Mouse (Mus musculus) spleen, postnatal 14 days (tissue): ENCODE results near the gene Ccnf.

Source experiments
- DNase-seq, 2 experiments: peaks; one replicate each; pipeline ENCODE4 v3.0.0; 2021 to 2022; ENCODE audit warnings: low spot score in 2 of 2

Ccnf gene

DNA sequence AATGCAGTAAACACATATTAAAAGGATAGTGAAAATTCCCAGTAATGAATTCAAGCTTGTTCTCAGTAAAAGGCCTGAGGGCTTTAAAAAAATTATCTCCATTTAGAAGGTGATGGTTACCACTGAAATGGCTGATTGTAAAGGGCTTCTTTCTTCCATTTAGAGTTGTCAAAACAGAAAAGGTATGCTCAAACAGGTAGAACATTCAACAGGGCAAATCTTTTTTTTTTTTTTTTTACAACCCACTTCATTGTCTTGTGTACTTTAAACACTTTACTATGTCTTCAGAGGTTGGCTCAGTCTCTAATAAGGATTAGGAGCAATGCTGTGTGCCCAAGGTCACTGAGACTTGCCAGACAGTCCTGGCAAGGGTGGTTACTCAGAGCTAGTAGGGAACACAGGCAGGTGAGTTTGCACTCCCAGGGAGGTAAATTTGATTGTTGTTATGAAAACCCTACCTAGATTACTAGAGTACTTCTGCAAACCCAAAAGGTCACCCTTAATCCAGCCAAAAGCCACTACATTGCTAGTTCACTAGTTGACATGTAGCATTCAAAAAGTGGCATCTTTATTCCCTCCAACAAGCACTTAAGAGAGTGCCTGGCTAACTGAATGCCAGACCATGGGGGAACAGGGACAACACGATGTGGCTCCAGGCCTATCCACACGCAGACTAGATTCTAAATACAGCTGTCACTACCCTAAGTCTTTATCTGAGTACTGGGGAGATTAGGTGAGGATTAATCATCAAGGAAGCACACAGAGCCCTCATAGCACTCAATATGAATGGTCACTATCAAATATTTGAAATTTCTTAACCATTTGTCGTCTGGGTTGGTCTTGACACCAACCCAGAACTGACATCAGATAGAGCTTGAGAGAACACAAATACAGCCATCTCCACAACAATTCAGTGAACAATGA is 47.4 kb downstream of the Ccnf start:
- no peak for DNase-seq

DNA sequence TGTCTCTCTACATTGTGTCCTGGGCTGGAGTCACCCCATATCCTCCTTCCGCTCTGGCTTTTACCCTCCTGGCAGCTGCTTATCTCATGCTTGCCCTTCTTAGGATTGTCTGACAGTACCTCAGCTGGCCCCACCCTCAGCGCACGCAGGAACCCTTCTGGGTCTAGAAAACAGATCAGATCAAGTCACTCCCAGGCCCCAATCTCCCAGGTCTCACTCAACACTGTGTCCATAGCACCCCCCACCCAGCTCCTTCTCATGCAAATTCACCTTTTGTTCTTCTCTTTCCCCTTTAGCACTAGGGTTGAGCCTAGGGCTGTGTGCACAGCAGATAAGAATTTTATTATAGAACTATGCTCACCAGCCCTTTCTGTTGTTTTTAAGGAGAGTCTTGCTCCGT is 48.2 kb downstream of the Ccnf start:
- no peak for DNase-seq

DNA sequence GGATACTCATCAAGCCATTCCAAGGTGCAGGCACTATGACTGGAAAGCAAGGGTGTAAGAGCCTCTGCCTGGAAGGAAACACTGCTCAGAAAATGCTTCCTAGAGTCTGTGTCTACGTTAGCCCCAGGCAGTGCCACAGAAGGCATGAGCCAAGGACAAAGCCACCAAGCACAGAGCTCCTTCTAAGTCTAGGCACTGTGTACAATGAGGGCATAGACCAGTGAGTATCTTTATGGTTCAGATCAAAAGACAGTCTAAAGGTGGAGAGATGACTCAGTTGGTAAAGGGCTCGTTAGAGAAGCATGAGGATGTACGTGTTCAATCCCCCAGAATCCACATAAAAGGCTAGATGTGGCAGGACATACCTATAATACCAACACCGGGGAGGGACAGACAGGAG is 50.2 kb downstream of the Ccnf start:
- DNase-seq, result no peak

DNA sequence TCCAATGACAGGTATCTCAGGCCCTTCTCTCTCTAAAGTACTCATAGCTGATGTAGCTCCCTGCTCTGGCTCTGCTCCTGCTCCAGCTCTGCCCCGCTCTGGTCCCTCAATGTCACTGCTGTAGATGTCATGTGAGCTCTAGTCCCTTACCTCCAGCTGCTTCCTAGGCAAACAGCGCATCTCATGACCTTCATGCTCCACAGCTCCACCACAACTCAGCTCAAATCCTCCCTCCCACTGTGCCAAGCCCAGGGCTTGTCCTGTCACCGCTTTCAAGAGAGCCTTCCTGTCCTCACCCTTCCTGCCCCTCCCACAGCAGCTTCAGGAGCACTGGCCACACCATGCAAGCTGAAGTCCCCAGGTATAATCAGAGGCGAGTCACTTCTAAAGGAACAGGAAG is 51.5 kb downstream of the Ccnf start:
- DNase-seq, result no peak

DNA sequence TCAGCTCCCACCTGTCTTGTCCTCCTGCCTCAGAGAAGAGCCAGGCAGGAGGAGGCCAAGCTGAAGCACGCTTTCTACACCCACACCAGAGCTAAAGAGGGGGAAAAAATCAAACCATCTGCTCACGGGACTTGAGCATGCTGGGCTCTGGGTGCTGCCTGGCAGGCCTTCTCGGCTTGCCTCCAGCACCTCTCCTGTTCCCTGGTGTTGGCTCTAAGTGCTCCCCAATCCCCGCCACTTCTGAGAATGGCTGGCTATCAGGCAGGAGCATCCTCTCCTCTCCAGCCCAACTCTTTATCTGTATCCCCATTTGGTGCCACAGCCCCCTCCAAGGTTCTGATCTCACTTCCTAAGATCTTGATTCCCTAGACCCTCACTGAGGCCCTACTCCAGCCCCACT is 52.0 kb downstream of the Ccnf start:
- no peak for DNase-seq

DNA sequence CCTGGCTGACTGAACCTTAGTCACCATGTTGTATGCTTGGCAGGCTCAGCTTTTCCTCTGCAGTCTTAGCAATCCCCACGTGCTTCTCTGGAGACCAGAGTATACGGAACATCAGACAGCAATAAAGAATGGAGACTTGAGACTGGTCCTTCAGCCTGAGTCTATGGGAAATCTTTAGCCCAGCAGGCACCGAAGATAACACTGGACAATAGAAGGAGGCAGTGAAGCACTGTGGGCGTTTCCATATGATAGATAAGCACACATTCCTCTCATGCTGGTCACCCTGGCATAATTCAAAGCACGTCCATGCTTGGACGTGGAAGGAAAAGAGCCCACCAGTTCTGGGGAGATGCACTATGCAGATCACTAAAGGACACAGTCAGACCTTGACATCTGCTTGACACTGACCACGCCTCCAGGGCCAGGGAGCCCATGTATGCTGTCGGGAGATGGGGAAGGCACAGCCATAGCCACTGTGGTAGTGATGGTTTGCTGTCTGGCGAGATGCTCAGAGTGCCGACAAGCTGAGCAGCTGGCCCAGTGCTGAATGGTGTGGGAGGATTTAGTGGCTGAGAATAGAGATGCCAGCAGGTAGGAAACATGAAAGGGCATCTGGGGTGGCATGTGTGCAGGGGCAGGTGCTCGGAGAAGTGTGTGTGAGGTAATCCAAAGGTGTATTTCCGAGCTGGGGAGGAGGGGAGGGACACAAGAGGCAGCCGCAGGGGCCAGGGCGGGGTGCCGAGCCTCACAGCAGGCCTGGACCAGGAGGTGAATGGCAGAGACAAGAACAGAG is 54.1 kb downstream of the Ccnf start:
- DNase-seq, result no peak

DNA sequence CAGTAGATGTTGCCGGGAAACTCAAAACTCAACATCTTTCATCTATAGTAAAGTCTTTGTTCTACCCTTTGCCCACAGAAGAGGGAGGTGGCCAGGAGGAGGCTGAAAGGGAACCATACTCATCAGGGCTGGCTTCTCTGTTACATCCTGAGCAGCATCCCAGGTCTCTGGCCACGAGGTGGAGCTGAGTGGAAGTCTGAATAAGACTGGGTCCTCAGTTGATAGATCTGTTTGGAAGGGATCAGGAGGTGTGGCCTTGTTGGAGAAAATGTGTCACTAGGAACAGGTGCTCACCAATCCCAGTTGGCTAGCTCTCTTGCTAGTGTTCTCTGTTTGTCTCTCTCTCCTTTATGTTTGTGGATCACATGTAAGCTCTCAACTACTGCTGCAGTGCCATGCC is 55.9 kb downstream of the Ccnf start:
- DNase-seq, result no peak

DNA sequence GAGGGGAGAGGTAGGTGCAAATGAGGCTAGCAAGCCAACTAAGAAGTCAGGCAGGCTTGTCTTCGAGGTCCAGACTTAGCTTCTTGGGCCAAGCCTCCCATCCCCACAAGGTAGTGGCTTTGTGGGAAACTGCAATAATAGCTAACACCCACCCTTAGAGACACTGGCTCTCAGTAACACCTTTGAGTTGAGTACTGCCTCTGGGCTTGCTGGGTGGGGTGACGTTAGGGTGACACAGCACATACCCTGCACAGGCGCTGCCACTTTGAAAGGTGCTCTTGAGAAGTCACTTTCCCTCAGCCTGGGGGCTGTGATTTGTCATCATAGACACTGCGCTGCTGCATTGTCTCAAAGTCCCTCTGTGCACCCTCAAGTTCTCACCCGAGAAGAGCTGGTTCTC is 57.5 kb downstream of the Ccnf start:
- DNase-seq, result no peak

DNA sequence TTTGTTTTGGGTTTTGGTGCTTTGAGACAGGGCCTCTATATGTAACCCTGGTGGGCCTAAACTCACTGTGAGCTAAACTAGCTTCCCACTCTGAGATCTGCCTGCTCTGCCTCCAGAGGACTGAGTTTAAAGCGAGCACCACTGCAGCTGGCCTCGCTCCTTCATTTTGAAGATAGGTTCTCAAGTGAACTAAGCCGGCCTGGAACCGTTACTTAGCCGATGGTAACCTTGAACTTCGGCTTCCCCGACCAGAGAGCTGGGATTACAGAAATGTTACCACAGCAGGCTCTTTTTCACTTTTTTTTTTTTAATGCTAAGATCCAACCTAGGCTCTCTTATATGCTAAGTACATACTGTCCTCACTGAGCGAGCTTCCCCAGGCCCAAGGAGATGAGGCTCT is 58.0 kb downstream of the Ccnf start:
- DNase-seq, result no peak

DNA sequence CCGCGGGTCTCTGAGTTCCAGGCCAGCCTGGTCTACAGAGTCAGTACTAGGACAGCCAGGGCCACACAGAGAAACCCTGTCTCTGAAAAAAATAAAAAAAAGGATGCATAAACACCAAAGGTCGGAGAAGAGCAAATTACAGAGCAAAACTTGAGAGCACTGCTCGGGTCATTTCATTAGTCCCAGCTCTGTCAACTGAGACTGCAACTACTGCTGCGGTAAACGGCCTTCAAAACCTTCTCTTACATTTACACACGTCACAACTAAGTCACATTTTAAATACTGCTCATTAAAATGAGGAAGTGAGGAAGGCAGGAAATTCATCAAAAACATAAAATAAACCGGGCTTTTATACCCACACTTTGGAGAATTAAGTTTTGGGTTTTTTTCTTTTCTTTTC is 58.4 kb downstream of the Ccnf start:
- no peak for DNase-seq

DNA sequence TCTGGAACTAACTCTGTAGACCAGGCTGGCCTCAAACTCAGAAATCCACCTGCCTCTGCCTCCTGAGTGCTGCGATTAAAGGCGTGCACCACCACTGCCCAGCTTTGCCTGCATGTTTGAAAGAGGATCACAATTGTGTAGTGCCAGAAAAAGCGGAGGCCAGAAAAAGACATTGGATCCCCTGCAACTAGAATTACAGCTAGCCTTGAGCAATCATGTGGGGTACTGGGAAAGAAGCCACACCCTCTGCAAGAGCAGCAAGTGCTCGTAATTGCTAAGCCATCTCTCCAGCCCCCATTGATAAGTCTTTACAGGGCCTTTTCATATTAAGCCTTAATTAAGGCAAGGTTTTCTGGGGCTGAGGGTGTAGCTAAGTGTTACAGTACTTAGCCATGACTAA is 59.8 kb downstream of the Ccnf start:
- DNase-seq, result no peak

DNA sequence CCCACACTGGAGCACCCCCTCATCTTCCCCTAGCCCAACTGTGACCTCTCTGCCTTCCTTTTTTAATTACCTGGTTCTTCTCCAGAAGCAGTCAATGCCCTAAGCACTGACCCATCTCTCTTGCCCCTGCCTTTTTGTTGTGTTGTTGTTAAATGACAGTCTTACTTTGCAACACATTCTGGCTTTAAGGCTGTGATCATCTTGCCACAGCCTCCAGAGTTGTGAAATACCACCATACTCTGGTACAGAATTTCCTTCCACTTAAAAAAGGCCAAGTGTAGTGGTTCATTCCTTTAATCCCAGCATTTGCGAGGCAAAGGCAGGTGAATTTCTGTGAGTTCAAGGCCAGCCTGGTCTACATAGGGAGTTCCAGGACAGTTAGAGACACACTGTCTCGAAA is 60.4 kb downstream of the Ccnf start:
- no peak for DNase-seq

DNA sequence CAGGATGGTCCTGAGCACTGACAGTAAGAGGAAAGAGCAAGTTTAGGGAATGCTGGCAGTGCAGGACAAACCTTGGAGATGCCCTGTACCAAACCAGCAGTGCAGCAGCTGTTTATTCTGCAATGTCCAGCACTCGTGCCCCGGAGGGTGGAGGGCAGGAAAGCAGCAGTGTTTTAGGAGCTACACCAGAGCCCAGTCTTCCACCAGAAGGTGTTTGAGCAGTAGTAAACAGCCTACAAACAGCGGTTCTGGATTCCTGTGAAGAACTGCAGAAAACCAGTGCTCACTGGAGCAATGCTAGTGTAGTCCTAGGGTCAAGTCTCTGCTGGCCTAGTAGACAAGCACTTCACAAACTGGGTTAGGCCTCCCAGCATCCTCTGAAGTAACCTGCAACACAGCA is 77.0 kb downstream of the Ccnf start:
- no peak for DNase-seq

DNA sequence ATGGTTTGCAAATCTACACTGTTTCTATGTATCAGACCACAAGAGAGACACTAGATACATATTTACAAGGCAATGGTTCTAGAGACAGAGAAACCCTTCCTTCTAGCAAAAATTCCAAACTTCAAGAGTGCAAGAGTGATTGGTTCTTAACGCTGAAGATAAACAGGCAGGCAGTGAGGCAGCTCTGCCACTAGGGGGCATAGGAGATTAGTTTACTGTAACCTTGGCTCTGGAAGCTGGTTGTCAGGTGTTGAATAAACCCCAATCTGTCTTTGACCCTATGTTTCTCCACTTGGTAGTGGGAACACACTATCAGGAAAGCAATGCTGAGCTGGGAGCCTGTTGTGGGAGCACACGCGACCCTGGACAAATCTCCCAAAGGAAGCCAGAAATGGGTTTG is 77.9 kb downstream of the Ccnf start:
- DNase-seq, result peak; percentile 45 to 72
